Mouse (Mus musculus): ENCODE results near the gene Map3k11. TPM values are rescaled to one million over a fixed set of nuclear protein-coding genes. Genes with fewer than 3 reads are reported as not detected.

The Map3k11 gene
- total RNA-seq (2021) = 10 to 100 TPM; 21.5 to 25.2 TPM
- long read RNA-seq, experiment 1, partial matches to known transcripts = 28 of 32 reads
- long read RNA-seq, experiment 1, other reads (novel, unspliced or antisense) = 4 of 32 reads
- long read RNA-seq, experiment 2, partial matches to known transcripts = 8 of 9 reads
- long read RNA-seq, experiment 2, other reads (novel, unspliced or antisense) = 1 of 9 reads

DNA sequence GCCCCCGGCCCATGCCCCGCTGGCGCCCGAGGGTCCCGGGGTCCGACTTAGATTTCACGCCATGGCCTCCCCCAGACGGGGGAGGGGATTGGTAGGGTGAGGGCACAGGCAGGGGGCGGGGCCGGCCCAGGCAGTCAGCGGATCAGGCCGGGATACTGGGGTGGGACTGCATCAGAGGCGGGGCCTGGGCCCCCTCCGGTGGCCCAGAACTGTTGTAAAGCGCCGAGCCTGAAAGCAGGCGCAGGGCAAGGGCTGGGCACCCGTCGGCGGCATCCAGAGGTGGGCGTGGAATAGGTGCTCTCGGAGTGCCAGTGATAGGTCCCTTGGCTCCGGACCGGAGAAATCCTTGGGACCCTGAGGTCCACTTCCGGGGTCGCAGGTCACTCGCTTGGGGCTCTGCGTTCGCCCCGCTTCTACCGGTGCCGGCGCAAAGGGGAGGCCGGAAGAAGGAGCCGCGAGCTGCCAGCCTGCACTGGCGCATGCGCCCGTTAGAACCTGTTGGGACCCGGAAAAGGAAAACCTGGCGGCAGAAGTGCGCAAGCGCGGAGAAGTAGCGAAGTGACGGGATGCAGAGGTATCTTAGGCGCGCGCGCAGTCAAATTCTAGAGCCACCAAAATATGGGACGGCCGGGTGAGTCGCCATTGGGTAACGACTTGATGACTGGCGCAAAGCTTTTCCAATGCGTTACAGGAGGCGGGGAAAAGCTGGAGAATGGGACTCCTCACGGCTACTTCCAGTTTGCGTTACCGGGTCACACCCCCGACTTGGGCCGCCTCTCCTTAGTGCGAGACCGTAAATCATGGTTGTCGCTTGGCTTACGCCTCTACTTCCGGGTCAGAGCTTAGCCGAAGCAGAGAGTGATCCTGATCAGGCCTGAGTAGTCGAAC lies at the start of gene Map3k11, which contains the start of gene Pcnx3:
Gene Map3k11, plus strand, starts transcription at position 543 of the 888 bp plus-strand sequence.
Gene Pcnx3, minus strand, starts transcription at position 709 of the 888 bp plus-strand sequence.
- DNase-seq = peak; percentile 96 to 99

- peak in 1 of 2 experiments; percentile 15 for DNase-seq
Observed at GRCm38 (mm10) chr19:5640339-5640738, 48.2 kb upstream of the Map3k11 start.

GRCm38 (mm10) chr19:5641021-5641420 lies 47.5 kb upstream of the Map3k11 start:
- no peak for DNase-seq

DNA sequence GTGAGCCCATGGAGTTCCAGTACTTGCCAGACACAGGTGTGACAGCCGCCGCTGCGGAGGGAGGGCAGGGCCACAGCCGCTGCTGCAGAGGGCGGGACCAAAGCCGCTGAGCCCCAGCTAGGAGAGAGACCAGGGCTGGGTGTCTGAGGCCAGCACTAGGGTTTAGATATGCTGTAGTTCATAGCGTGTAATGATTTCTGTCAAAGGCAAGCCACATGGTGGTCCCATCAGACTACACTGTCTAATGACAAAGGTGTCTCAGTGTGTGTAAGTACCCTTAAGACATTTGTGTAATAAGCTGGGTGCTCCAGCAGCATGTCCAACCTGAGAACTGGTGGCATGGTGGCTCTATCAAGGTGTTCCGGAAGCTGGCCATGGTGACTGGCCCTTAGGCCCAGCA lies 46.9 kb upstream of the Map3k11 start:
- DNase-seq = no peak

DNA sequence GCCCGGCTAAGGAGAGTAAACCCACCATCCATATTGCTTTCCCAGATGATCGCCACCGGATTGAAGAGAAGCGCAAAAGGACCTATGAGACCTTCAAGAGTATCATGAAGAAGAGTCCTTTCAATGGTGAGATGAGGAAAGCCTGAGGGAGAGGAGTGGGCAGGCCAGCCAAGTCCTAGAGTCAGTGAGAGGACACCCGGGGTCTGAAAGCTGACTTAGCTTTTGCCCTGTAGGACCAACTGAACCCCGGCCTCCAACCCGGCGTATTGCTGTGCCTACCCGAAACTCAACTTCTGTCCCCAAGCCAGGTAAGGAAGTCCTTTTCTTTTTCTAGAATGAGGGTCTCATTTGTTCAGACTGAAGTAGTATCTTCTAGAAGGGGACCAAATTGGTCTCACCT lies 43.3 kb upstream of the Map3k11 start:
- DNase-seq = no peak

DNA sequence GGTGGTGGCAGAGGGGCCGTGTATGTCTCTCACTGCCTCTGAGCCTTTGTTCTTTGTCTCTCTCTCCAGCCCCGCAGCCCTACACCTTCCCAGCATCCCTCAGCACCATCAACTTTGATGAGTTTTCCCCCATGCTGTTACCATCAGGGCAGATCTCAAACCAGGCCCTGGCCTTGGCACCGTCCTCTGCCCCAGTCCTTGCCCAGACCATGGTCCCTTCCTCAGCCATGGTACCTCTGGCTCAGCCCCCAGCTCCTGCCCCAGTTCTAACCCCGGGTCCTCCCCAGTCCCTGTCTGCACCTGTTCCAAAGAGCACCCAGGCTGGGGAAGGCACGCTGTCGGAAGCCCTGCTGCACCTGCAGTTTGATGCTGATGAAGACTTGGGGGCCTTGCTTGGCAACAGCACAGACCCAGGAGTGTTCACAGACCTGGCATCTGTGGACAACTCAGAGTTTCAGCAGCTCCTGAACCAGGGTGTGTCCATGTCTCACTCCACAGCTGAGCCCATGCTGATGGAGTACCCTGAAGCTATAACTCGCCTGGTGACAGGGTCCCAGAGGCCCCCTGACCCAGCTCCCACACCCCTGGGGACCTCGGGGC lies 41.7 kb upstream of the Map3k11 start:
- DNase-seq = no peak

DNA sequence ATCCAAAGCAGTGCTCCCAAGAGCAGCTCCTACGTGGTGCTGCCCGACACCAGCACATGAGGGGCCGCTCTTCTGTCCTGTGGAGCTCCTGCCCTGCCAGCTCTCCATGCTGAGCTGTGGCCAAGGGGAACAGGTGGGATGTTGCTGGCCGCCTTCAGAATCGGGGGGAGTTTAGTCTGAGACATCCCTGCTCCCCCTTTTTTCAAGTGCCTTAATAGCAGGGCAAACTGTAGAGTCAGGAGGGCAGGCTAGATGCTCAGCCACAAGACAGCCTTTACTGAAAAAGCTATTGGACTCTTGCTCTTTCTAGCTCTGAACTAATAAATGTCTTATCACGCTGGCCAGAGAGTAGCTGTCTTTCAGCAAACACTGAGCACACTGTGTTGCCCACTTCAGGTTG lies 40.8 kb upstream of the Map3k11 start:
- DNase-seq = no peak

DNA sequence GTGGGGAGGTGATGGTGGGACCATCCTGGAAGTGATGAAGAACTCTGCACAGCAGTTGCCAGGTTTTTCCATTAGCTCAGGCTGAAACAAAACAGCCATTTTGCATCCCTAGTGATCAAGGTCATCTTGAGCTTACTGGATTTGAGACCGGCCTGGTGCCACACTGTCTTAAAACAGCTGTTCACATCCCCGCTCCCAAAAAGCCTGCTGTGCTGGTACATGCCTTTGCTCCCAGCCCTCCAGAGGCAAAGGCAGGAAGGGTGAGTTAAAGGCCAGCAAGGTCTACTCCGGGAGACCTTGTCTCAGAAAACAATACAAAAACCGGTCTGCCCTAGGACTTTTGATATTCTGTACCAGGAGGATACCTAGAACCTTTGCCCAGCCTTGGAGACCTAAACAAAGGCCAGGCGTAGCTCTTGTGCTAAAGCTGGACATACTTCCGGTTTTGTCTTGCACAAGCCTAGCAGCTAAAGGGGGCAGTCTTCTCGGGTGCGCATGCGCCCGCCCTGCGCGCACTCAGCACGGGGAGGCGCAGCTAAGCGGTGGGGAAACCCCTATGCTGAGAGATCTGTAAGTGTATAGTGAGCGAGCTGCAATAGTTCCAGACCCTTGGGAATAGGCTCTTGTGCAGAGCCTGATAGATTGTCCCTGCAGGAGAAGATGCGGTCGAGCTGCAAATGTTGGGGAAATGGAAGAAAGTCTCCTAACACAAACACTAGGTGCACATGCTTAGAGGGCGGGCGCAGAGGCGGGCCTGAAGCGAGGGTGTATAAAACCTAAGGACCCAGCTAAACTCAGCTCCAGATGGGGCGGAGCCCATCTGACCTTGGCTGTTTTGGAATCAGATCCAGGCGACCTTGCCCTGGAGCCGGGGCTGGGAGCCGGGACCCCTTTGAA lies 39.9 kb upstream of the Map3k11 start:
- DNase-seq = peak; percentile 87 to 92

DNA sequence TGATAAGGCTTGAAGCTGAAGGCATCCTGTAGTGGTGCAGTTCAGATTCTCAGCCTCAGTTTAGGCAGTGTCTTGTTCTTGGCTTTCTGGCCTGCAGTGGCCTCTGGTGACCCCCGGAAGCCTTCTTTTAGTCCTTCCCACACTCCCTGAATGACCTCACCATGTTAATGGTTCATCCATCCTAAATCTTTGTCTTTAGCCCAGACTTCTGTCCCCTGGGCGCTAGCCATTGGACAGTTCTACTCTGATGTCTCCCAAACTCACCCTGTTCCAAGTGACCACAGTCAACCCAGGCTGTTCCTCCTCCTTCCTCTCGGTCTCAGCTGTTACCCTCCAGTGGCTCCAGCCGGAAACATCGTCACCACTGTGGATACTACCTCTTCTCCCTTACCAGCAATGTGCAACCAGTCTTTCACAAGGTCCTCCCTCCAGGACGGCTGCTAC lies 39.2 kb upstream of the Map3k11 start:
- peak; percentile 70 to 81 for DNase-seq

DNA sequence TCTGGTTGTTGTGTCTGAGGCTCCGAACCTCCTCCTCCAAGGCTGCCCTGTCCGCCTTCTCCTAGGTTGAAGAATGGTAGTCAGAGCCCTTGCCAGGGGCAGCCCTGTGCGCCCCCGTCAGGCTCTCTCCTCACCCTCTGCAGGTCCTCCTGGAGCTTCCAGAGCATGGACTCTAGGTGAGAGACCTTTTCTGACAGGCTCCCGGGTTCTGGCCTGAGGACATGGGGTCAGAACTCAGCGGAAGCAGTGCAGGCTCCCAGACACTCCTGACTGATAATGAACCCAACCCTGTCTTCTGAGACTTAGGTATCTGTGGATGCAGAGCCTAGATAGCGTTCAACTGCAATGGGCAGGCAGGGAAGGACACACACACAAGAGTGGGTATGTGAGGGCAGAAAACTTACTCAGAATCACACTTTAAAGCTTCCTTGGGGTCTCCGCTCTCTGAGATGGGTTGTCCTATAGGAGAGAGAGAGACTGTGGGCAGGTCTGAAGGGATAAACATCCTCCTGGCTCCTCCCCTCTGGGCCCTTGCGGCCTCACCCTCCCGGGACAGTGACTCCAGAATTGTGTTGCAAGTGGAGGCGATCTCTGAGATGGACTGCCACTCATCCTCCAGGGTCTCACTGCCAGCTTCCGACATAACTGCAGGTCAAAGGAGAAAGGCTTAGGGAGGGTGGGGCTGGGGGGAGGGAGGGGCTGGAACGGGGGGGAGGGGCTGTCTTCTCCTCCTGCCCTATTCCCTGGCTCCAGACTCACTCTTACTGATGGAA lies 36.9 kb upstream of the Map3k11 start:
- no peak for DNase-seq

DNA sequence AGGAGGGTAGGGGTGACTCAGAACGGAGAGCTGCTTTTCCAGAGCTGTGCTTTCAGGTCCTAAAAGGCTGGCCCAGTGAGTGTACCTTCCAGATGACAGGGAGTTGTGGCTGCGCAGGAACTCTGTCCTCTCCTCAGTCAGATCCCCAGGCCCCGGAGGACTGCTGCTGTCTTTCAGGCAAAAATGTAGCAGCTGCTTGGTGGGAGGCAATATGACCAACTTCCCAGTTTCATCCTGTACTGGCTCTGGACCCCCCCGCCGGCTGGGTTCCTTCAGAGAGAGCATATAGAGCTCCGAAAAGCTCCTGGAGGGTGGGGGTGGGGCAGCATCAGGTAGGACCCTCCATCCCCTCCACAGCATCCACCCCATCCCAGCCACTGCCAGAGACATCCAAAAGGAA lies 36.0 kb upstream of the Map3k11 start:
- DNase-seq = no peak

GRCm38 (mm10) chr19:5653969-5654719 lies 34.4 kb upstream of the Map3k11 start:
- no peak for DNase-seq

DNA sequence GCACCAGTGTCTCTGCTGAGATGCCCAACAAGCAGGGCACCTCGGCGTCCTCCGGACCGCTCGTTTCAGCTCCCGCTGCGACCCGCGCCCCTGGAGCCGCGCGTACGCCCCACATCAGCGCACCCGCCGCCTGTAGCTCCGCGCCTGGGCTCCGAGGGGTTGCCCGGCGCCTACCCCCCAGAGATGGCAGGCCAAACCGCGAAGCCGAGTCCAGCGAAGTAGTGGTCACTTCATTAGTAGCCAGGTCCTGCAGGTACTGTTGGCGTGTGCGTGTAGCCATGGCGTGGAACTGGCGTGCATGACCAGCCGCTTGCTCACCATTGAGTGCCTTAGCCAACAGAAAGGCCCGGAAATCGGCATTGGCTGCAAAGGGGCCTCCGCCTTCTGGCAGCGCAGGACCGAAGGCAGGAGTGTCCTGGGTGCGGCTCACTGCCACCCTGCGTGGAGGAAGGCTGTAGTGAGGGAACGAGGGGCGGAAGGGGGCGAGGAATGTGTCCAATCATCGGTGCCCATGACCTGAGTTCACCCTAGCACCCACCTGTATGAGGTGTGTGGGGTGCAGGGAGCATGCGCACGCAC lies 33.7 kb upstream of the Map3k11 start:
- no peak for DNase-seq

- DNase-seq = peak; percentile 62 to 83
Observed at GRCm38 (mm10) chr19:5660942-5661751, 27.4 kb upstream of the Map3k11 start.

- DNase-seq = peak in 1 of 2 experiments; percentile 37
Observed at GRCm38 (mm10) chr19:5662310-5662709, 26.2 kb upstream of the Map3k11 start.

DNA sequence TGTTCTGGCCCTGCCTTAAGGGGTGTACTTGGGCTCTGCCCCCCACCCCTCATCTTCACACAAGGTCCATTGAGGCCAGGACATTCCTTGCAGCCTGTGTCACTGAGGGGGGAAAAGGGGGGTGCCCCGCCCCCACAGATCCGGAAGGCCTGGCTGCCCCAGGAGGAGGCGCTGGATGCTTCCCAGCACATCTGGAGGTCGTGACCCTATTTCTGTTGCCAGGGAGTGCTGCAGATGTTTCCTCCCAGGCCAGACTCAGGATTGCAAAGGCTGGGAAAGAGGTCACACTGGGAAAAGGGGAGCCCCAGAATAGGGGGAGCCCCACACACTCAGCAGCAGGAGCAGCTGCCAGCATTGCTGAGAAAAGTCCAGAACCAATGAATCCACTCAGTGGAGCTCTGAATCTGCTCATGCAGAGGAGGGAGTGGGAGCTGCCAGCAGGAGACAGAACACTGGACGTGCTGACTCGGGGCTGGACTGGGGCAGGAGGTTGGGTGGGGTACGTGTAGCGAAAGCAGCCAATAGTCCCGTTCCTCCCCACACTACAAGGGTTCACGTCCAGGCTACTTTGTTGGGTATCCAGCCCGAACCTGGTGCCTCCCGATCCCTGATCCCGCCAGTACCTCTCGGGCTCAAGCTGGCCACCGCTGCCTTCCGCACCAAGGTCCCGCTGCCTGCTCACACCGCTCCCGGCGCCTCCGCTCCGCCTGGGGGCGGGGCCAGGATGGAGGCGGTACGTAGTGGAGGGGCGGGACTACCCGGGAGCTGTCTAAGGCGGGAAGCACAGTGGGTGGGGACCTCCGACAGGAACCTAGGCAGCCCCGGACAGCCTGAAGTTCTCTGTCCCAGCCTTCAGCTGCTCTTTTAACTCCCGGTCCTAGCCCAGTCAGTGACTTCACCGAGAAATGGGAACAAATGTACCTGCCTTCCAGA lies 25.3 kb upstream of the Map3k11 start, which contains the start of gene Sipa1:
Gene Sipa1, minus strand, starts transcription at position 727 of the 933 bp plus-strand sequence.
- DNase-seq = peak; percentile 95 to 98

- no peak for DNase-seq
Observed at GRCm38 (mm10) chr19:5664669-5665257, 23.8 kb upstream of the Map3k11 start.

Data from heart, adult 18-20 months (tissue).